Mouse (Mus musculus) erythroblast, embryonic 14.5 days (primary cell): ENCODE results near the gene Sdk2. TPM values are rescaled to one million over a fixed set of nuclear protein-coding genes. Genes with fewer than 3 reads are reported as not detected.

Experiments
- H3K27me3 ChIP-seq: 2 replicates; pipeline ENCODE4 v1.6.1; 2012; ENCODE audit warnings: inconsistent platforms; ENCODE audit not compliant: control insufficient read depth
- H3K36me3 ChIP-seq: 2 replicates; pipeline ENCODE4 v1.6.1; 2012; ENCODE audit warnings: mild to moderate bottlenecking, inconsistent platforms; ENCODE audit not compliant: control insufficient read depth
- H3K4me1 ChIP-seq: 2 replicates; pipeline ENCODE4 v1.6.1; 2012; ENCODE audit warnings: inconsistent platforms; ENCODE audit not compliant: control insufficient read depth
- H3K4me3 ChIP-seq: replicated peaks from 2 replicates; pipeline ENCODE3; 2012; ENCODE audit warnings: moderate library complexity, mild to moderate bottlenecking, inconsistent platforms
- H3K9me3 ChIP-seq: 2 replicates; pipeline ENCODE4 v1.6.1; 2012; ENCODE audit warnings: low read length, inconsistent platforms, mixed read lengths; ENCODE audit not compliant: control insufficient read depth
- GATA1 ChIP-seq: IDR thresholded peaks from 2 replicates; pipeline ENCODE4 v1.6.1; 2012; ENCODE audit warnings: low read length, inconsistent platforms, mixed read lengths
- TAL1 ChIP-seq: IDR thresholded peaks from 3 replicates; pipeline ENCODE4 v1.6.1; 2012; ENCODE audit warnings: low read length, inconsistent platforms, mixed read lengths
- polyA plus RNA-seq: library from polyadenylated mRNA; stranded (reverse); fragments of >175 nt; gene quantifications from 2 replicates; pipeline ENCODE4 v1.2.3, GENCODE M21; 2012

Sdk2 gene
- polyA plus RNA-seq, 1 experiment, result under 0.01 TPM

GRCm38 (mm10) chr11:113898671-113899070 lies 168.2 kb downstream of the Sdk2 start:
- H3K9me3 ChIP-seq, result peaks cover 5% of the 10 kb centered on the region; the same call in 1 of the 2 replicates
- TF ChIP-seq TAL1 (no peak), GATA1 (no peak)

DNA sequence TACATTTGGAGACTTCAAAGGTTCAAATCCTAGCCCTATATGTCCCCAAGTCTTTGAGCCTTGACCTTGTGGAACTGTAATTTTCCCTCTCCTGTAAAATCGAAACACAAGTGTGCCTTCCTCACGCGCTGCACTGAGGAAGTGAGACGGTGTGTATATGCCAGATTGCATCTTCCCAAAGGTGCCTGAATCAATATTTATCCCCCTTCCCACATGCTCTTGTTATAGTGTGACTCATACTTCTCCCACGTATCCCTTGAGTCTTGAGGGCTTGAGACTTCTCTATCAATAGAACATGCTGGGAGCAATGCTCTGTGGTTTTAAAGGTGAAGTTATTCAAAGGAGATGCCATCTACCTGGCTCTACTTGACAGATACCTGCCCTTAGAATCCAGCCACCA lies 170.8 kb downstream of the Sdk2 start:
- TF ChIP-seq TAL1 (no peak), GATA1 (no peak)
- no peaks in the 10 kb centered on the region for H3K4me1 ChIP-seq
- H3K36me3 ChIP-seq, result no peaks in the 10 kb centered on the region
- no peaks in the 10 kb centered on the region for H3K9me3 ChIP-seq
- no peaks in the 10 kb centered on the region for H3K27me3 ChIP-seq
- no peak overlapping the region for H3K4me3 ChIP-seq

More at GRCm38 (mm10) chr11:113898671-113899070, 168.2 kb downstream of the Sdk2 start:
- no peaks in the 10 kb centered on the region for H3K27me3 ChIP-seq
- no peaks in the 10 kb centered on the region for H3K4me1 ChIP-seq
- H3K36me3 ChIP-seq, result no peaks in the 10 kb centered on the region
- H3K4me3 ChIP-seq, result no peak overlapping the region

DNA sequence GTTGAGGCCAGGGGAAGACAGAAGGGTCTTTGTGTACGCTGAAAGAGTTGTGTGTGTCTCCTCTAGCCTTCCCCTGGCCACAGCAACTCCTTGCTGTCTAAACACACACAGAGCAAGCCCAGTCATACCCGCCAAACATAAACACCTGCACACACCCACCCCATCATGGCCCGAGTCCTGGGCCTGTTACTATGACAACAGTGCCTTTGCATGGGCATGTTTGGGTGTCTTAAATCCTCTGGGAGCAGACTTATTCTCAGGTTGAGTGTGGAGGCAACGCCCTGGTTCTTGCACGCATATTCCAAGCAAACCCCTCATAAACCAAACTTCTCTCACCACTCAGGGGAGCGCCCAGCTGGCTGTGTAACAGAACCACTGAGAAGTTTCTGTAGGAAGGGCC lies 173.9 kb downstream of the Sdk2 start:
- TF ChIP-seq GATA1, result no peak
- TF ChIP-seq TAL1, result no peak
- Histone ChIP-seq H3K36me3 (no peaks in the 10 kb centered on the region), H3K9me3 (no peaks in the 10 kb centered on the region), H3K4me3 (no peak overlapping the region), H3K27me3 (no peaks in the 10 kb centered on the region), H3K4me1 (no peaks in the 10 kb centered on the region)

DNA sequence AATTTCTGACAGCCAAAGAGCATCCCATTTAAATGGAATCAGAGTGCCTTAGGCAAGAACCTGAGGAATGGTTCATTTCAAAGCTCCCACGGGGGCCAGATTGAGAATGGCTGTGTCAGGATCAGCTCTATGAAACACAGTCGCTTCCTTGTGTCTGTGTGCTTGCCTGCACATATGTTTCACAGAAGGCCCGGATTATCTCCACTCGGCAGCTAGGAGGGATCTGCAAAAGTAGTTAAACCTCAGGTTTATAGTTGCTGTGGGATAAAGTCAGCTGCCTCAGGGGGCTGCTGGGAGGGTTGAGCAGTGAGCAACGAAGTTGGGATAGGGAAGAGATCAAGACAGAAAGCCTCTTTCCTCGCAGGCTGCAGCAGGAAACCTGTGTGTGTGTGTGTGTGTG lies 174.8 kb downstream of the Sdk2 start:
- Histone ChIP-seq H3K36me3 (no peaks in the 10 kb centered on the region), H3K4me3 (no peak overlapping the region), H3K4me1 (no peaks in the 10 kb centered on the region), H3K27me3 (no peaks in the 10 kb centered on the region), H3K9me3 (no peaks in the 10 kb centered on the region)
- TF ChIP-seq TAL1 (no peak), GATA1 (no peak)

- H3K27me3 ChIP-seq, result no peaks in the 10 kb centered on the region
- TF ChIP-seq TAL1 (no peak), GATA1 (no peak)
- no peaks in the 10 kb centered on the region for H3K9me3 ChIP-seq
- H3K4me3 ChIP-seq, result no peak overlapping the region
- H3K36me3 ChIP-seq, result no peaks in the 10 kb centered on the region
- H3K4me1 ChIP-seq, result no peaks in the 10 kb centered on the region
Measured at GRCm38 (mm10) chr11:113888156-113888750, 178.6 kb downstream of the Sdk2 start.

DNA sequence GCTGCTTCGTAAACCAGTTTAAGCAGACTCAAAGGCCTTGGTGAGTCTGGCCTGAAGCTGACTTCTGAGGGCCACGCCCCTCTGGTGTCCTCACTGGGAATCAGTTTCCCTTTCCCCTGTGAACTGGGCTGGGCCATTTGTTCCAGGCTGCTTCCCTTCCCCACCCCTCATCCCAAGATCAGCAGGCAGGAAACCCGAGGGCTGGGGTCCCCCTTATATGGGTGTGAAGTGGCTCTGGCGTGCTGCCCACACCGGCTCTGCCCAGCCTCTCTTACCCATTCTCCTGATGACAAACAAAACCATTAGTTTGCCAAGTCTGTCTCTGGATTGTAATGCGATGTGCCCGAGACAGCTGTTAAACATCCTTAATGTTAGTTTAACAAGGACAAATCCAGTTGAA lies 180.5 kb downstream of the Sdk2 start:
- Histone ChIP-seq H3K9me3 (no peaks in the 10 kb centered on the region), H3K27me3 (no peaks in the 10 kb centered on the region), H3K4me3 (no peak overlapping the region), H3K36me3 (no peaks in the 10 kb centered on the region), H3K4me1 (no peaks in the 10 kb centered on the region)
- no peak for TF ChIP-seq GATA1
- TF ChIP-seq TAL1, result no peak

DNA sequence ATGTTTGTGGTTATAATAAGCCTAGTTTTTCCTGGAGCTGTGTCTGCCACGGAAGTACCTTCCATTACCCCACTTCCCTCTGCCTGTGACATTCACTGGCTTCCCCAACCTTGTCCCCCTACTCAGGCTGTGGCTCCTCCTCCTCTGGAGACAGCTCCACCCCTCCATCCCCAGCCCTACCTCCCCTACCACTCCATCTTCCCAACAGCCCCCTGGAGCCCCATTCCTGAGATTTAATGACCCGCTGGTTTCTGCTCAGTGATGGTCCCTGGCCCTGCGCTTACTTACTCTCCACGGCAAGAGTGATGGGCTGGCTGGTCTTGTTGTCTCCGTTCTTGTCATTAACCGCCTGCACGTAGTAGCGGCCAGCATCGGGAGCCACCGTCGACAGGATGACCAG lies 181.9 kb downstream of the Sdk2 start:
- no peaks in the 10 kb centered on the region for H3K4me1 ChIP-seq
- no peaks in the 10 kb centered on the region for H3K36me3 ChIP-seq
- H3K27me3 ChIP-seq, result no peaks in the 10 kb centered on the region
- no peak overlapping the region for H3K4me3 ChIP-seq
- H3K9me3 ChIP-seq, result no peaks in the 10 kb centered on the region
- no peak for TF ChIP-seq TAL1
- no peak for TF ChIP-seq GATA1

DNA sequence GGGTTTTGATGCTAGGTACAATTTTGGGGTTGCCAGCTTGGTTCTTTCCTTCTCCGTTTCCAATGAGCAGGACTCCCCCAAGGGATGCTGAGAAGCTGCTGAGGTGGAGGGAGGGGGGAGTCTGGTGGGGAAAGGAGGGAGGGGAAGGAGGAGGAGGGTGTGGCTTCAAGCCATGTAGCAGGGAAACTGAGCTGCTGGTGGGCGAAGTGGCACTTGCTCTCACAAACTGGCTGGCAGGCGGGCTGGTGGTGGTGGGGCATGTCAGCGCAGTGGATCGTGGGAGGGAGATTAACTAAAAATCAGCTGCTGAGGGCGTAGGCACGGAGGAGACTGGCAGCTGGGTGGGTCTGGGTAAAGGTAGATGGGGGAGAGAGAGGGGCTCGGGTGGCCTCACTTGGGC lies 183.8 kb downstream of the Sdk2 start:
- TF ChIP-seq TAL1 (no peak), GATA1 (no peak)
- Histone ChIP-seq H3K27me3 (no peaks in the 10 kb centered on the region), H3K4me1 (no peaks in the 10 kb centered on the region), H3K36me3 (no peaks in the 10 kb centered on the region), H3K9me3 (no peaks in the 10 kb centered on the region), H3K4me3 (no peak overlapping the region)

DNA sequence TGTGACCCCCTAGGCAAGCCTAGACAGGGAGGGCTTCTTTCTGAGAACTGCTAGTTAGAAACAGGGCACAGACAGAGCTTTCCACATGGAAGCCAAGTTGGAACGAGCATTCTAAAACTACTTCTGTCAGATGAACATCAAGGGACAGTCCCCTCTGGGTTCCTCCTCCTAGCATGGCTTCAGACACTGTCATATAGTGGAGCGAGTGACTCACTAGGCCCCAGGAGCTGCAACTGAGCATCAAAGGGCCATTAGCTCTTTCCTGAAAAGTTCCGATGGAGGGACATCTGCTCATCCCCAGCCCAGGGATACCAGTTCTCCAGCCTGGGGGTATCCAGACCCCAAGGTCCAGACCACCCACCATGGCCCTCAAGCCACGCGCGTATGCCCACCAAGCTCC lies 185.0 kb downstream of the Sdk2 start:
- Histone ChIP-seq H3K9me3 (no peaks in the 10 kb centered on the region), H3K4me1 (no peaks in the 10 kb centered on the region), H3K4me3 (no peak overlapping the region), H3K27me3 (no peaks in the 10 kb centered on the region), H3K36me3 (no peaks in the 10 kb centered on the region)
- TF ChIP-seq GATA1, result no peak
- TF ChIP-seq TAL1, result no peak

- H3K4me1 ChIP-seq, result no peaks in the 10 kb centered on the region
- no peaks in the 10 kb centered on the region for H3K27me3 ChIP-seq
- no peaks in the 10 kb centered on the region for H3K36me3 ChIP-seq
- no peak overlapping the region for H3K4me3 ChIP-seq
- TF ChIP-seq TAL1 (no peak), GATA1 (no peak)
- H3K9me3 ChIP-seq, result peaks cover 2% of the 10 kb centered on the region; the same call in 1 of the 2 replicates
Measured at GRCm38 (mm10) chr11:113867066-113867465, 199.8 kb downstream of the Sdk2 start.
